Mouse (Mus musculus): Measurements from ENCODE around the gene Camk2d.

- TF ChIP-seq POLR2AphosphoS5 (IDR thresholded peaks at IDR 0.05; ENCODE audit: insufficient replicate concordance, low read depth, low read length) = no peak
- TF ChIP-seq CTCF (IDR thresholded peaks at IDR 0.05; ENCODE audit: low read depth, low read length) = no peak
- TF ChIP-seq GATA1 (IDR thresholded peaks at IDR 0.05; ENCODE audit: borderline replicate concordance, low read length) = no peak
- TF ChIP-seq TAL1 (conservative IDR thresholded peaks at IDR 0.05; ENCODE audit: low read depth, low read length) = no peak
These were observed 181.8 kb downstream of the Camk2d start for GRCm38 (mm10) chr3:126777879-126778278.

Data from G1E (cell line).